Mouse (Mus musculus): ENCODE results near the gene P2rx5. TPM values are rescaled to one million over a fixed set of nuclear protein-coding genes. Genes with fewer than 3 reads are reported as not detected.
A peak's percentile ranks its signal among the peaks of the same experiment; 100 is the strongest.

Gene P2rx5
- total RNA-seq, 1 experiment = 1.7 TPM

DNA sequence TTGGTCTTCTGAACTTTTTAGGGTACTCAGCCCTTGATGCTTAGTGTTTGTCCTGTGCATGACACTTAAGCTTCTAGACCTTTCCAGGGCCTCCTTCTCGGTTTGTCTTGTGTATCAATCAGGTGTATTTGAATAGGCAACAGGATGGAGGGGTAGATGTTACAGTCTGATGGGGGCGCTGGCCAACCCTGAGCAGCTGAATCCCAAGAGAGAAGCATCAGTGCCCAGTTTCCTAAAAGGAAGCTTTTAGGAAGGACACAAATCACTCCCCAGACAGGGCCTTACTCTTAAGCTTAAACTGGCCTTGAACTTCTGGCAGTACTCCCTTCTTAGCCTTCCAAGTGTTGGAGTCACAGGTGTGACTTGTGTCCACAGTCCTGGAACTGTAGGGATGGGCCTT, 17.7 kb downstream of the P2rx5 start:
- Histone ChIP-seq H3K27ac (ENCODE audit: insufficient read depth, low read depth, low read length, poor library complexity, severe bottlenecking) (no peak overlapping the region), H3K4me1 (ENCODE audit: control insufficient read depth in 2 of 2, insufficient read depth in 2 of 2, low read length in 2 of 2, poor library complexity in 1 of 2) (peaks cover 0 to 5% of the 10 kb centered on the region in 2 experiments; a peak in 1 of 4 replicates), H3K9ac (ENCODE audit: insufficient read depth, low read depth, low read length, poor library complexity, severe bottlenecking) (peak overlapping the region; percentile 39), H3K4me3 (ENCODE audit: insufficient read depth in 1 of 2, low read depth in 1 of 2, low read length in 2 of 2, poor library complexity in 1 of 2, severe bottlenecking in 1 of 2) (peak overlapping the region; percentile 75 to 82; a peak in 3 of 4 replicates), H3K9me3 (ENCODE audit: control insufficient read depth, insufficient read depth, low read depth, low read length) (no peaks in the 10 kb centered on the region), H3K36me3 (ENCODE audit: control insufficient read depth, insufficient read depth, low read length, poor library complexity, severe bottlenecking) (peaks cover 2% of the 10 kb centered on the region)
- DNase-seq (ENCODE audit: low read depth, low spot score) = no peak
- TF ChIP-seq CHD2 (IDR thresholded peaks at IDR 0.05; ENCODE audit: low read depth, low read length) (no peak), HCFC1 (IDR thresholded peaks at IDR 0.05; ENCODE audit: borderline replicate concordance, insufficient read depth, low read length) (no peak), ZNF384 (IDR thresholded peaks at IDR 0.05; ENCODE audit: low read depth, low read length) (no peak), ZC3H11A (IDR thresholded peaks at IDR 0.05; ENCODE audit: borderline replicate concordance, low read depth, low read length) (no peak), MAFK (IDR thresholded peaks at IDR 0.05; ENCODE audit: insufficient read depth, low read depth, low read length) (no peak)
- in situ Hi-C loops (cut with MboI; ENCODE audit: low sequenced_read_pairs in 2 of 2, unreplicated experiment in 2 of 2) = no loop called here

DNA sequence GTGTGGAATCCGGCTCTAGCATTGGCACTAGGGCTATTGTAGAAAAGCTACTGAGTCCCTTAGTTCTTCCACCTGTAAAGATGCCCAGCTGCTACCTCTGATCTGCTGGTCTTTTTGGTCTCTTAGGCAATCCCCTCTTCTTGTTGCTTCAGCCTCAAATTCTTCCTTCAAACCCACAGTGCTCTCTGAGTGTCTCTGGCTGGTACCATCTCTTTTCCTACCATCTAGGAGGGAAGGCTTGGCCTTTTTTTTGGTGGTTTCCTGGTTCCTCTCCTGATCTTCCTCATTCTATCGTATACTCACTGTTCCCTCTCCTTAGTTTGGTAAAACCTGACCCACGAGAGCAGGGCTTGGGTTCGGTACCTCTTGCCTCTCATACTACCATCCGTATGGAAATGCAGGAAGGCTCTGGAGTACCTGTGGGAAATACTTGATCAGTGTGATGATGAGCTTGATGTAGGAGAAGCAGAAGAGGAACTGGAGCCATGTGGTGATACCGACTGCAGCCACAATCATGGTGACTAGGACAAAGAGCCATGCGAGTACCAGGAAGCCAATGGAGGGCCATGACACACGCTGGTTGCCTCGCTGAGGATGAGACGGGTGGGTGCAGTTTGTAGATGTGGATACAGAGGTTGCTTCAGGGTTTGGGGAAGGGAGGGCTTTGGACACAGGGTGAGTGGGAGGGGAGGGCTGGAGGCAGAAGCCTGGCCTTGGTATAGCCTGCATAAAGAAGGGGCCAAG, 25.8 kb downstream of the P2rx5 start:
- Histone ChIP-seq H3K36me3 (ENCODE audit: control insufficient read depth, insufficient read depth, low read length, poor library complexity, severe bottlenecking) (peaks cover 9% of the 10 kb centered on the region), H3K4me3 (ENCODE audit: insufficient read depth in 1 of 2, low read depth in 1 of 2, low read length in 2 of 2, poor library complexity in 1 of 2, severe bottlenecking in 1 of 2) (no peak overlapping the region), H3K27ac (ENCODE audit: insufficient read depth, low read depth, low read length, poor library complexity, severe bottlenecking) (no peak overlapping the region), H3K4me1 (ENCODE audit: control insufficient read depth in 2 of 2, insufficient read depth in 2 of 2, low read length in 2 of 2, poor library complexity in 1 of 2) (no peaks in the 10 kb centered on the region), H3K9ac (ENCODE audit: insufficient read depth, low read depth, low read length, poor library complexity, severe bottlenecking) (no peak overlapping the region), H3K9me3 (ENCODE audit: control insufficient read depth, insufficient read depth, low read depth, low read length) (no peaks in the 10 kb centered on the region)
- DNase-seq (ENCODE audit: low read depth, low spot score) = no peak
- in situ Hi-C loops (cut with MboI; ENCODE audit: low sequenced_read_pairs in 2 of 2, unreplicated experiment in 2 of 2) = no loop called here
- TF ChIP-seq ZC3H11A (IDR thresholded peaks at IDR 0.05; ENCODE audit: borderline replicate concordance, low read depth, low read length) (no peak), CHD2 (IDR thresholded peaks at IDR 0.05; ENCODE audit: low read depth, low read length) (no peak), HCFC1 (IDR thresholded peaks at IDR 0.05; ENCODE audit: borderline replicate concordance, insufficient read depth, low read length) (no peak), MAFK (IDR thresholded peaks at IDR 0.05; ENCODE audit: insufficient read depth, low read depth, low read length) (no peak), ZNF384 (IDR thresholded peaks at IDR 0.05; ENCODE audit: low read depth, low read length) (no peak)

DNA sequence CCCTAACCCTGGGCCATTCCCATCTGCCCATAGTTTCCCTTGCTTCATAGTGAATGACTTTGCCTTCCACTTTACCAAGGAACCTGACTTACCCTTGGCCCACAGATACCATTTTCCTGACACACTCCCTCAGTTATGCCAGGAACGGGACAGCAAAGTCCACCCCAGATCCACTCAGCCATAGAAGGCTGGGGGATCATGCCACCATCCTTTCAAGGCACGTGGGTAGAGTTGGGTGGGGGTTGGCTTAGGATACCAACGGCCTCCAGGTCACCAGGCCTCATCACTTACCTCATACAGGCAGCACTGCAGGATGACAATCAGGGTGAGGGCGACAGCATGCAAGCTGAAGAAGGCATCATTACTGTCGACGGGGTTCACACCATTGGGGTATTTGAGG, 27.0 kb downstream of the P2rx5 start:
- peaks cover 9% of the 10 kb centered on the region for H3K36me3 ChIP-seq (ENCODE audit: control insufficient read depth, insufficient read depth, low read length, poor library complexity, severe bottlenecking)
- H3K4me1 ChIP-seq (ENCODE audit: control insufficient read depth in 2 of 2, insufficient read depth in 2 of 2, low read length in 2 of 2, poor library complexity in 1 of 2) = no peaks in the 10 kb centered on the region
- in situ Hi-C loops (cut with MboI; ENCODE audit: low sequenced_read_pairs in 2 of 2, unreplicated experiment in 2 of 2) = no loop called here
- H3K9ac ChIP-seq (ENCODE audit: insufficient read depth, low read depth, low read length, poor library complexity, severe bottlenecking) = no peak overlapping the region
- no peak overlapping the region for H3K4me3 ChIP-seq (ENCODE audit: insufficient read depth in 1 of 2, low read depth in 1 of 2, low read length in 2 of 2, poor library complexity in 1 of 2, severe bottlenecking in 1 of 2)
- no peak for DNase-seq (ENCODE audit: low read depth, low spot score)
- no peaks in the 10 kb centered on the region for H3K9me3 ChIP-seq (ENCODE audit: control insufficient read depth, insufficient read depth, low read depth, low read length)
- H3K27ac ChIP-seq (ENCODE audit: insufficient read depth, low read depth, low read length, poor library complexity, severe bottlenecking) = no peak overlapping the region
- TF ChIP-seq CHD2 (IDR thresholded peaks at IDR 0.05; ENCODE audit: low read depth, low read length) = no peak
- TF ChIP-seq MAFK (IDR thresholded peaks at IDR 0.05; ENCODE audit: insufficient read depth, low read depth, low read length) = no peak
- no peak for TF ChIP-seq HCFC1 (IDR thresholded peaks at IDR 0.05; ENCODE audit: borderline replicate concordance, insufficient read depth, low read length)
- no peak for TF ChIP-seq ZC3H11A (IDR thresholded peaks at IDR 0.05; ENCODE audit: borderline replicate concordance, low read depth, low read length)
- no peak for TF ChIP-seq ZNF384 (IDR thresholded peaks at IDR 0.05; ENCODE audit: low read depth, low read length)

DNA sequence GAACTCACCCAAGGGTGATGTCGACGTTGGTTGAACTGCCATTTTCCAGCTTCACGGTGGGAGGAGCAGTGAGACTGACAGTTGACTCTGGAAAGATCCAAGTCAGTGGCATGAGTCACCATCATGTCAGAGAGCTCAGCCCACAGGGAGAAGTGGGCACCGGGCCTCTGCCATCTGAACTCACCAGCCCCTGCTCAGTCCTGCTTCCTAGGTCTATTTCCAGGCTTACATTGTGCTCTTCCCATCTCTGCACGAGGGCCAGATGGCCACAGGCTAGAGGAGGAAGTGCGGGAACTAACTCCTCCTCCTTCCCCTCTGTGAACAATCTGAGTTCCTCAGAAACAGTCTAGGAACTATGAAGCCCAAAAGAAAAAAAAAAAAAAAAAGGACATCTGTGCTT, 32.8 kb downstream of the P2rx5 start:
- no peak for TF ChIP-seq ZNF384 (IDR thresholded peaks at IDR 0.05; ENCODE audit: low read depth, low read length)
- no peak for TF ChIP-seq CHD2 (IDR thresholded peaks at IDR 0.05; ENCODE audit: low read depth, low read length)
- TF ChIP-seq ZC3H11A (IDR thresholded peaks at IDR 0.05; ENCODE audit: borderline replicate concordance, low read depth, low read length) = no peak
- TF ChIP-seq MAFK (IDR thresholded peaks at IDR 0.05; ENCODE audit: insufficient read depth, low read depth, low read length) = no peak
- no peak overlapping the region for H3K4me3 ChIP-seq (ENCODE audit: insufficient read depth in 1 of 2, low read depth in 1 of 2, low read length in 2 of 2, poor library complexity in 1 of 2, severe bottlenecking in 1 of 2)
- DNase-seq (ENCODE audit: low read depth, low spot score) = no peak
- no peaks in the 10 kb centered on the region for H3K4me1 ChIP-seq (ENCODE audit: control insufficient read depth in 2 of 2, insufficient read depth in 2 of 2, low read length in 2 of 2, poor library complexity in 1 of 2)
- H3K27ac ChIP-seq (ENCODE audit: insufficient read depth, low read depth, low read length, poor library complexity, severe bottlenecking) = no peak overlapping the region
- no peak overlapping the region for H3K9ac ChIP-seq (ENCODE audit: insufficient read depth, low read depth, low read length, poor library complexity, severe bottlenecking)
- H3K9me3 ChIP-seq (ENCODE audit: control insufficient read depth, insufficient read depth, low read depth, low read length) = no peaks in the 10 kb centered on the region
- H3K36me3 ChIP-seq (ENCODE audit: control insufficient read depth, insufficient read depth, low read length, poor library complexity, severe bottlenecking) = peaks cover 2% of the 10 kb centered on the region; the same call in 1 of the 2 replicates
- in situ Hi-C loops (cut with MboI; ENCODE audit: low sequenced_read_pairs in 2 of 2, unreplicated experiment in 2 of 2) = no loop called here

Data from ES-E14 (cell line).